Mouse (Mus musculus): ENCODE results near the gene Ccdc158.

GRCm38 (mm10) chr5:92684715-92685460, 9.8 kb upstream of the Ccdc158 start:
- TF ChIP-seq CTCF (conservative IDR thresholded peaks at IDR 0.05; ENCODE audit: insufficient read depth, insufficient read length, low read depth, low read length) (no peak), POLR2A (IDR thresholded peaks at IDR 0.05; ENCODE audit: low read depth, low read length) (no peak)

Data from kidney, adult 2 months (tissue).